Mouse (Mus musculus) embryo, embryonic 11.5 days (tissue): ENCODE measurements around the gene AF067063.
A peak's percentile ranks its signal among the peaks of the same experiment; 100 is the strongest.
"Not testable (repeated sequence)": the region's sequence is repeated elsewhere in the genome, so short reads cannot be mapped to it uniquely, and the experiment has no call there.

Experiments
- DNase-seq: peaks from one replicate; pipeline ENCODE4 v3.0.0-alpha.2; 2012; ENCODE audit warnings: low read depth, low spot score

The AF067063 gene

DNA sequence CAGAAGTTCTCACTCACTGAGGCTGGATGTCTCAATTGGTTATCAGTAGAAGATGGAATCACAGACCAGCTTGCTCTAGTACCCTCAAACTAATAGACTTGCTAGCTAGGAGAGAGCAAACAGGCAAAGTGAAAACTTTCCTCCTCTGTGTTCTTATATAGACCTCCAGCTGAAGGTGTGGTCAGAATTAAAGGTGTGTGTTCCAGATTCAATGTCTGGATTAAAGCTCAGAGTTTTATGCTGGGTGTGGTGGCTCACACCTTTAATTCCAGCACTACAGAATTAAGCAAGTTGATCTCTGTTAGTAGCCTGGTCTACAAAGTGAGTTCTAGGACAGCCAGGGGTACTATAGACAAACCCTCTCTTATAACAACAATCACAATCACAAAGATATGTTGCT lies at the start of gene AF067063:
AF067063 (minus strand) TSS at position 101 of the 400 bp plus-strand sequence.
- not testable (repeated sequence) for DNase-seq

DNA sequence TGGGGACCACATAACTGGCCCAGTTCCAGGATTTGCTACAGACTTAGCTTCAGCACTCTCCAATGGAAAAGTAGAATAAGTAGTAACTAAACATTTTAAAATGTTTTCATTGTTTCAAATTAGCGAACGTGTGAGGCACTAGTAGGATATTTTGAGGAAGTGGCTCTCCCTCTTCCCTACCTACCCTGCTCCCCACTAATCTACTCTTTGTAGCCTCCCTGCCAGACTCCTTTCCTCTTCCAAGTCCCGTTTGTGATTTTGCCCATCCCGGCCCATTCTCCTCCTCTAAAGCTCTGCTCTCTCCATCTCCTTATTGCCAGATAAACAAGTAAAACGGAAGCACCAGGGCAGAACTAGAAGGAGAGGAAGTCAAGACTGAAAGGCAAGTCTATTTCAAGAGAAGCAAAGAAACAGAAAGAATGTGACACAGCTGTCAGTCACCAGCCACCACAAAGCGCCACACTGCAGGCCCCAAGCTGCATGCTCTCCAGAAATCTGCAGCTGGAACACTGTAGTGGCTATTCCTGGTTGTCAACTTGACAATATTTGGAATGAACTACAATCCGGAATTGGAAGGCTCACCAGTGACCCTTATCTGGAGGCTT lies 34.5 kb upstream of the AF067063 start:
- not testable (repeated sequence) for DNase-seq

DNA sequence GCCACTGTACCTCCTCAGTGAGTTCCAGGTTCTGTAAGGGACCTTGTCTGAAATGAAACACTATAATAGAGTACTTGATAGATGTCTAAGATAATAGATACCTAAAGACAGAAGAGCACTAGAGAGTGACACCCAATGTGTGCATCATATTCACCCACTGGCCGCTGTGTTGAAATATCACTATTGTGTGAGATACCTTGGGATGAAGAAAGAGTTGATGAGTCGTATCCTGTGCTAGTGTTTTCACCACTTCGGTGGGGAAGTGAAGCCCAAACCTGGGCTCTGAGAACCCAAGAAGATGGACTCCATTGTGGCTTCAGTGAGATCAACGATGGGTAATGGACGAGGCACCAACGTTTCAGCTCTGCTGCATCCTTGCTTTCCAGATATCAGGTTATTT lies 32.4 kb upstream of the AF067063 start:
- DNase-seq, result not testable (repeated sequence)

DNA sequence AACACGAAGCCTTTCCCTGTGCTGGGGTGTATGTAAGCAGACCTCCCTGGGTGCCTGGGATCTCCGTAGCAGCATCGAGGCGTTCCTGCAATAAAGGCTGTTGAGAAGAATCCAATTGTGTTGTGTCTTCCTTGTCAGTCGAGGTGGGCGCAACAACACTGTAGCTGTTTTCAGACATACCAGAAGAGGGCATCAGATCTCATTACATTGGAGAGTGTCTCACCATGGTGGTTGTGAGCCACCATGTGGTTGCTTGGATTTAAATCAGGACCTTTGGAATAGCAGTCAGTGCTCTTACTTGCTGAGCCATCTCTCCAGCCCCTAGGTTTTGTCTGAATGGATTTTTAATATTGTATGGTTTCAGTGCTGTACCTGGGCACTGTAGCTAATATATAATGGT lies 10.0 kb upstream of the AF067063 start:
- DNase-seq, result not testable (repeated sequence)

DNA sequence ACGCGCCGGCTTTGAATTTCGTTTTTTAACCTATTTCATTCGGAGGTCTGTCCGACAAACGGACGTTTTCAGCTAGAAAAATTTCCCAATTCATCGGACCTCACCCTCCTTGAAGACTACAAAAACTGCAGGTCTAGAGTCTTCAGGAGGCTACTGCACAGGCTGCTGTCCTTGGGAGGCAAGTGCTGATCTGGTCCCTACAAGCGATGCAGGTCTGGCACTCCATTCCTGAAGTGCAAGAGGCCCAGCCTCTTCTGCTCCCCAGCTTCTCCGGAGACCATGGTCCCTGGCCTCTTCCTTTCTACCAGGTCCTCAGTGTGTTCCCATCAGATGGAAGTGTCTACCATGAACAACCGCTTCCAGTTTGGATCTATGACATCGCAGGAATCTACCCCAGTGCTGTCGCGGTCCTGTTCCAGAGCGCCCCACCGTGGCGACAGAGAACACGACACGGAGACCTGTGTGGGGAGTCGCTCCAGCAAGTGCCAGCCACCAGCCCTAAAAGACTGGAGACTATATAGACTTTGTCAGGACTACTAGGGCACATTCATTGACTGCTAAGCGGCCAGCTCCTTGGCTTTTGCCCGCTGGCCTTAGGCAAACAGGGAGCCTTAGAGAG lies 7.8 kb upstream of the AF067063 start:
- peak; percentile 19 for DNase-seq

DNA sequence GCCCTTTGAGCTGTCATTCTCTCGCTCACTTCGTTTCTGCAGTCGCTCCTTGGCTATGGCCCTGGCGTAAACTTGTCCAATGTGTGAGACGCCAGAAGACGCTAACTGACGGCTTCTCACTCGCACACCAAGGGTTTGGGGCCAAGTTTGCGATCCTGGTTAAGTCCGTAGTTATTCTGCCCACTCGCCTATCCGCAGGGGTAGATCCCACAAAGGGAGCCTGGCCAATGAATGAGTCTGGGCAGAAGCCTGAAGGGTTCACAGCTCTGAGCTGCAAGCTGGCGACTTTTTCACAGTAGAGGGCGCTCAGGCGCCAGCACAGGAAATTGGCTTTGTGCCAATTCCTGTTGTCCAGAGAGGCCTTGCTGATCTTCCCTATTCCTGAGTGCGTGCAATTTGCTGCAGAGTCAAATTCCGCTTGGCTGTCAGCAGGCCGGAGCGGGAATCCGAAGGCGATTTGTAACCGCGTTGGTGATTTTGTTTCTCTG lies 6.4 kb upstream of the AF067063 start:
- DNase-seq, result peak; percentile 2

DNA sequence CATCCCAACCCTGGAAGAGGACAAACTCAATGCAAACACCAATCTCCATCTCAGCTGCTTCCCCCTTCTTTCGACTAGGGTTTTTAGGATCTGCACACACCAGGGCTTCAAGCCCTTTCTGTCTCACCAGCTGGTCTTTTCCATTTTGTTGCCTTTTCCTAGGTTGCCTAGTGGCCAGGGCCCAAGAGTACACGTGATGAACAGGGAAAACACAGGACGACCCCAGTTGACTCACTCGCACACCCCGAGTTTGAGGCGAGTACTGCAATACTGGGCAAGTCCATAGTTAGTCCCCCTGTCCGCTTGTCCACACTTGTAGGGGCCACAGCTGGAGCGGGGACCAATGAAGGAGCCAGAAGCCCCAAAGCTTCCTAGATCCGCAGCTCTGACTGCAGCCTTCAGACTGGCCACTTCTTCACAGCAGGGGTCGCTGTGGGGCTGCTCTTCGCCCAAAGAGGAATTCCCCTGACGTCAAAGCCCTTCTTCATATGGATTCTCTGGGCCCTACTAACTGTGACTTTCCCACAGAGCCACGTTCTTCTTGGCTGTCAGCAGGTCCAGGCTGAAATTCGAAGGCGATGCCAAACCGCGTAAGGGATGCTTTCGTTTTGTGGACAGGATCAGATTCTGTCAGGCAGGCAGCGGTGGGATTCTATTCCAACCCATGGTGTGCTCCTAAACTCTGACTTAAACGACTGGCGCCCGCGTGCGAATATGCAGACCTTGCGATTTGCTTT lies 5.5 kb upstream of the AF067063 start, which contains the start of gene D13Ertd608e:
D13Ertd608e (plus strand) TSS at position 687 of the 737 bp plus-strand sequence.
- DNase-seq, result peak; percentile 7

DNA sequence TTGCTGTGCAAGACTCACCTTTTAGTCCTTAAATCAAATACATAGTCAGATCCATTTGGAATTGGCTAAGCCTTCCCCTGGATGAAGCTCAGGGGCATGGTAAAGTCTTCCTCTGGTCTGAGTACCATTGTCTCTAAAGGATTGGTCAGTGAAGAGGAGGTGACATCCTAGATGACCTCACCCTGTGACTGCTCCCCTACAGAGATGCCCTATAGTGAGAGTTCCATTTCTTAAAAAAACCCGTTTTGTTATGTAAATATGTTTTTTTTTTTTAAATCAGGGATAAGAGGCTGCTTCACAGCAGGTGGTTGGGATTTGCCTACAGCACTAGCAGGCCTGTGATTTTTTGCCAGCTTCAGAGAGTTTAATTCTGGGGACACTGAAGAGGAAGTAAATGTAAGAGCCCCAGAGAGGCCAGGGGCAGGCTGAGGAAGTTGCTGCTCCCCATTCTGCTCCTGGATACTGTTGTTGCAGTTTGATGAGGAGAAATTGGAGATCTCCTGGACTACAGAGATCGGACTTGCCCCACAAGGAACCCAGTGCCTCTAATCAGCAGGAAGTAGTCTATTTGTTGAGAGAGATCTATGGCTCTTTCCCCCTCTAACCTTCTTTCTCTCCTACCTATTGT lies 12.3 kb downstream of the AF067063 start:
- no peak for DNase-seq

DNA sequence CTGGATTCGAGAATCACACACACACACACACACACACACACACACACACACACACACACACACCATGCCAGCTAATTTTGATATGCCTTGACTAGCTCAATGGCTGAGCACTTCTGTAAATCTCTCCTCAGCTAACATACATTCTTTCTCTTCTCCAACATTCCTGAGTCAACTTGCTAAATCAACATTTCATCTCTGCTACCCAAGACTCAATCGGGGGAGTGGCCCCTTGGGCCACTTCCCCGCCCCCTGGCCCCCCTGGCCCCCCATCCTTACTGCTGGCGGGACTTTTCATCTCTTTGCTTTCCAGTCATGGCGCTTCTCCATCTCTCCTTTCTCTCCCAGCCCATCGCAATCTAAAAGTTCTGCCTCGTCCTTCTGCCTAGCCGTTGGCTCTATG lies 13.2 kb downstream of the AF067063 start:
- DNase-seq, result no peak

DNA sequence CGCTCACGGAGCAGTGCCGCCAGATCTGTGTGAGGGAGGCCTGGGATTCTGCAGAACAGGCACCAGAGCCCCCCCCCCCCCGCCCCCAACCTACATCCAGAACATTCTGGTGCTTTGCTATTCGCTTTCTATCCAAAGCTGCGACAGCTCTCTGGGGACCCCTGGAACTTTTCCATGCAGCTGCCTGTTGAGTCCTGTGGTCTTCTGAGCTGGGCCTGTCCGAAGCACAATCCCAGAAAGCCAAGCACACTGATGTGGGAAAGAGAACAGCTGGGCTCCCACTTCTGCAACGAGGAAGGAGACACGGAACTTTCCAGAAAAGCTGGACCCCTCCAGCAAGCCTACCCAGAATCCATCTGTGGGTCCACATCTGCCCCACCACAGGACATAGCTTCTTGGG lies 20.0 kb downstream of the AF067063 start:
- no peak for DNase-seq

DNA sequence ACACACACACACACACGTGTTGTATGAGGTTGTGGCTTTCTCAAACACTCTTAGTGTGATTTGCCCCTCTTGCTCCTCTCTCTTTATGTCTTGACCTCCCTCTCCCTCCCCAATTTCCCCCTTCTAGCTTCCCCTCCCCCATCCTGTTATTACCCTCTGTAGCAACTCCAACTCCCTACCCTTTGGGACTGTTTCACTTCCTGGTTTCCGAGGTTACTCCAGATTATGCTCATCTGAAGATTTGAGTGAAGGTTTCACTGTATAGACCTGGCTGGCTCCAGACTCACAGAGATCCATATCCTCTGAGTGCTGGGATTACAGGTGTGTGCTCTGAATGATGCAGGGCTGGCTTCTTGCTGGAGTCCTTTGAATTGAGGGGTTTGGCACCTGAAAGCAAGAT lies 21.1 kb downstream of the AF067063 start:
- no peak for DNase-seq

DNA sequence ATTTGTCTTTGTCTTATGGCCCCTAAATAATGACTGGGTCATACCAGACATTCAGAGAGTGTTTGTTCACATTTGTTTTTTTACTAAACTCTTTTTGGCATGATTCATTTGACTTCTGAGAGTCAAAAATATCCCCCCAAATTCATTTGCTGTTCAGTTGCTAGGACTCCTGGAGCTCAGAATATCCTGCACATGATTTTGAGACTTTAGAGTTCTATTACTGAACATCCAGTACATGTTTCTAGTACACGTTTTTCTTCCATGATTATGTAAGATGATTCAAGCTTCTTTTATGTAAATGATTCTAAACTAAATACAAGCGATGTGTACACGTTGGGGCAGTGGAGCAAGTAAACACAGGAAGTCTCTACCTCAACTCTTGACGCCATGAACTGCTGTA lies 32.4 kb downstream of the AF067063 start:
- DNase-seq, result no peak

DNA sequence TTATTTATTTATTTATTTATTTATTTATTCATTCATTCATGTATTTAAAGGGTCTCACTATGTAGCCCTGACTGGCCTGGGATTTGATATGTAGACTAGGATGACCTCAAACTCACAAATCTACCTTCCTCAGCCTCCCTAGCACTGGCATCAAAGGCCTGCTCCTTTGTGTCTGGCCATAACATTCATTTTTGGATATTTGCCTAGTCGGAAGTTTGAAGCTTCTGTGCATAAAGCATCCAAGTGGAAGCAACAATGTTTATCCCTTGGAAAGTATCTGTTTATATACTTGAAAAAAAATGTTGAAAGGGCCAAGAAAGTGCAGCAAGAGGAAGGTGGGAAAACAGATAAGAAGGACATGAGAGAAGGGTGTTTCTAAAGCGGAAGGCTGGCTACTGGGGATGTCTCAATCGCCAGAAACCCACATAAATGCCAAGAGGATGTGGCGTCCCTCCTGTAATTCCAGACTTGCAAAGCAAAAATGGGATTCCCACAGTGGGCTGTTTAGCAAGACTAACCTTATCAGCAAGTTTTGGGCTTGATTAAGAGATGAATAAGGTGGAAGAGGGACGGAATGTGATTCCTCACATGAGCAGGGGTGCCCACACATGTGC lies 37.1 kb downstream of the AF067063 start:
- no peak for DNase-seq

DNA sequence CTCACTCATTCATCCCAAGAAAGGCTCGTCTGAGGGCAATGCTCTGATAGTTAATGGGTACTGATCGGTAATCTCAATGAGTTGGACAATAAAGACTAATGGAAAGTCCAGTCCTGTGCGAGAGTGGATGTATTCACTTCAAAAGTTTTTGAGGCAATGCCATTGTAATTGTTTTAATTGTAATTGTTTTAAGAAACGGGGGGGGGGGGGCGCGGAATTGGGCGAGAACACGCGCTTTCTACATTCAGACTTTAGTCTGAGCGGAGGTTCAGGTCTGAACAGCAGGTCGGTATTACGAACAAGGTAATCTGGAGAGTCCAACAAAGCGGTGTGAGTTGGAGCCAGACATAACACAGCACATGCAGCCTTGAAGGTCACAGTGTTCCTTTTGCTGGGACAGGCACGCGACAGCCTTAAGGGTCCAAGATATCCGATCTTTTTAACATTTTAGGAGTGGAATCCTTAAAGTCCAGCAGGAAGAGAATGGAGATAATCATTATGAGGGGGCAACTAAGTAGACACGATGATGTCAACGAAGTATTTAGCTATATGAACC lies 38.4 kb downstream of the AF067063 start:
- DNase-seq, result peak; percentile 5

DNA sequence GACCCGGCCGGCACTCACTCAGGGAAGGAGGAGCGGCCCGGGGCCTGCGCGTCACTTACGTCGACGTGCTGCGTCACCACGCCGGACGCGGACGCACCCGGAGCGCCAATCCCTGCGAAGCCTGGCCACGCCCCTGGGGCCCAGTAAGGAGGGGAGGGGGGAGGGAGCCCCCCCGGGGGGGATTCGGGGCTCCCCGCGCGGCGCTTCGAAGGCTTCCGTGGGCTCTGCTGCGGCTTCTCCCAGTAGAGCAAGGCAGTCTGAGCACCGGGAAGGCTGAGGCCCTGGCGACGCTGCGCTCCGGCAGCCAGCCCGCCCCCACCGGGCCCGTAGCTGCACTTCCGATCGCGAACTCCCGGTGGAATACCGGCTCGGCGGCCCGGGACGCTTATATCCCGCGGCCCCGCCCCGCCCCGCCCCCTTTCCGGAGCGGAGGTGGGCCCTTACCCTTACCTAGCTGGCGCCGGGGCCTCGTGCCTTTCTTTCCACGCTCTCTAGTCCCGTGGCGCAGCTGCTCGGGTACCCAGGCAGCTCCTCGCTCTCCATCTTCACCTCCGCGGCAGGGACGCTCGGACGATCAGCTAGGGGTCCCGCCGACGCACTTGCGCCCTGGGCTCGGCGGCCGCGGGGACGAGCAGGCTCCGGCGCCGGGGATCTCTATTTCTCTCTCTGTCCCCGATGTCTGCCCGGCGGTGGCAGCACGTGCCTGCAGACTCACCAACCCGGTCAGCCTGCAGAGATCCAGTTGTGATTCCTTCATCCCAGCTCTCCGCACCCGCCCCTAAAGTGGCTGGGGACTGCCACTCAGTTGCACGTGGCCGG lies 39.0 kb downstream of the AF067063 start, which contains the start of gene Zfp131:
Zfp131 (minus strand) TSS at position 129 of the 819 bp plus-strand sequence.
- peak; percentile 92 for DNase-seq

DNA sequence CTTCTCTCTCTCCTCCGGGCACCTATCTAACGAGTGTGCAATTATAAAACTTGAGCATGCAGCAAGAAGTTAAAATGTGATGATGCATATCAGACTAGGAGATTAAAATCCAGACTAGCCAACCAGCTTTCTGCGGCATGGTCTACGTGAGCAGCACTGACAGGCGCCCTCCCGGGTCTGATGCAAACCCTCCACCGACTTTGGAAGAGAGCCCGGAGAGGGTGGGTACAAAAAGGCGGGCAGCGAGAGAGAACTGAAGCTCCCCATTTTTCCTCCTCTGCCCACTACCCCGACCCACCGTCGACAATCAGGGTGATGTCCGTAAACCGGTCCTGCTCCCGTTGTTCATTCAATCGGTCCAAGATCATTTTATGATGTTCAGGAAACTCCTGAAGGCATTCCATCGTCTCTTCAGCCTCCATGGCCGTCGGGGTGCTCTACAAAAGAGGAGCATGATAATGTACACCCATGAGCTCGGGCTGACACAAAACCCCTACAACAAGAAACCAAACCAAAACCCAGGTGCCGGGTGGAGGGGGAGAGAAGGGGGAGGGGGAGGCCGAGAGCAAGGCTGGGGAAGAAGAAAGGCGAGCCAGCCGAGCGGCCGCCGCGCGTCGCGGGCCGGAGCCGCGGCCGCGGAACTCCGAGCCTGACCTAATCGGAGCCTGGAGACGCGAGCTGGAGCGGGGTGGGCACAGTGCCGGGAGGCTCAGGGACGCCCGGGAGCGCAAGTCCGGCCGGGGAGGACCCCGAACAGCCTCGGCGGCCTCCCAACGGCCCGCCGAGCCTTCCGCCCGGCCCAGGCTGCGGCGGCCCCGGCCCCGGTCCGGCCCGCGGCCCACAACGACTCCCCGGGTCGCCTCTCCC lies 39.9 kb downstream of the AF067063 start:
- peak; percentile 30 for DNase-seq

DNA sequence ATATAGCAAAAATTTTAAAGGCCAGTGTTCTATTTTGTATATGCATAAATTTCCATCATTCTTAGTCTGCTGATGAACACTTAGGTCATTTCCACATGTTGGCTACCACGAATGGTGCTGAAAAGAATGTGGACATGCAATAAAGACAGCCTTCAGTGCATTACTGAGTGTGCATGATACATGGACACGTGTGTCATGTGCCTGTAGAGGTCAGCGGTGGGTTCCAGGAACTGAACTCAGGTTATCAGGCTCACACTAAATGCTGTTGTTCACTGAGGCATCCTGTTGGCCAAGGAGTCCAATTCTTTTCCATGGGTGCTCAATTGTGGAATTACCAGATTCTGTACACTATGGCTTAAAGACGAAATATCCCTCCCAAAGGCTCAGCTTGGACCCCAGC lies 46.4 kb downstream of the AF067063 start:
- DNase-seq, result no peak
